Mouse (Mus musculus): ENCODE results near the gene Naglu.

DNA sequence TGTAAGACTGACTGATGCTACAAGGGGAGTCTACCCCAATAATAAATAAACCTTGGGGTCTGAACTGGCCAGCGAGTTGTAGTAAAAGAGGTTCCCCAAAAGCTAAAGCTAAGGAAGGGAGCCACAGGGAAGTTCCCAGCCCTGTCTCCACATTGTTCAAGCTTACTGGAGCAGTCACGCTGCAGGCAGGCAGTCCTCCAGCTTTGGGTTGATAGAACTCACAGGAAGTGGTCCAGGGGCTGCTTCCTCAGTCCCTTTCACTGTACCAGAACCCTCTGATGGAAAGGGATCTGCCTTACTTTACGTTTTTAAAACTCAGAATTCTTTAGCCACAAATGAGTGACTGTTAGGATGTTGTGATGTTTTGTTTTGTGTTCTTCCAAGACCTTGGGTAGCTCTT, 22.3 kb upstream of the Naglu start:
- TF ChIP-seq CTCF (conservative IDR thresholded peaks at IDR 0.05; ENCODE audit: low read length) (no peak), POU5F1 (IDR thresholded peaks at IDR 0.05; ENCODE audit: borderline replicate concordance, low read length) (no peak), NANOG (IDR thresholded peaks at IDR 0.05; ENCODE audit: borderline replicate concordance, low read length) (no peak)

Measured in E14TG2a.4 (cell line).